Mouse (Mus musculus): ENCODE results near the gene Tuba1c. TPM values are rescaled to one million over a fixed set of nuclear protein-coding genes. Genes with fewer than 3 reads are reported as not detected.
A peak's percentile ranks its signal among the peaks of the same experiment; 100 is the strongest.
"Not testable (repeated sequence)": the region's sequence is repeated elsewhere in the genome, so short reads cannot be mapped to it uniquely, and the experiment has no call there.

The Tuba1c gene
- total RNA-seq, 2 experiments from 2014 or later, result 31.8 to 41.4 TPM

DNA sequence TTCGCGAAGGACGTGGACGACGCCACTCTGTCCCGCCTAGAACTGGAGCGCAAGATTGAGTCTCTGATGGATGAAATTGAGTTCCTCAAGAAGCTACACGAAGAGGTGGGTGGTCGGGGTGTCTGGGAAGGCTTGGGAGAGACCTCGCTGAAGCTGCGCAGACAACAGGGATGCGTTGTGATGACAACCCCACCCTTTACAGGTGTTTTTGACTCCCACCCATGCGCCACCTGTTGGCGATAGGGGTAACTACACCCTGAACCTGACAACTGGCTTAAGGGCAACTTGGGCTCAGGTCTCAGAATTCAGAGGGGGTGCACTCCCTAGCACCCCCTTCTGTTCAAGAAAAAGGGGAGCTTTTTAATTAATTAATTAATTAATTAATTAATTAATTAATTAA is 26.6 kb downstream of the Tuba1c start:
- DNase-seq, result peak in 1 of 2 experiments; percentile 39

DNA sequence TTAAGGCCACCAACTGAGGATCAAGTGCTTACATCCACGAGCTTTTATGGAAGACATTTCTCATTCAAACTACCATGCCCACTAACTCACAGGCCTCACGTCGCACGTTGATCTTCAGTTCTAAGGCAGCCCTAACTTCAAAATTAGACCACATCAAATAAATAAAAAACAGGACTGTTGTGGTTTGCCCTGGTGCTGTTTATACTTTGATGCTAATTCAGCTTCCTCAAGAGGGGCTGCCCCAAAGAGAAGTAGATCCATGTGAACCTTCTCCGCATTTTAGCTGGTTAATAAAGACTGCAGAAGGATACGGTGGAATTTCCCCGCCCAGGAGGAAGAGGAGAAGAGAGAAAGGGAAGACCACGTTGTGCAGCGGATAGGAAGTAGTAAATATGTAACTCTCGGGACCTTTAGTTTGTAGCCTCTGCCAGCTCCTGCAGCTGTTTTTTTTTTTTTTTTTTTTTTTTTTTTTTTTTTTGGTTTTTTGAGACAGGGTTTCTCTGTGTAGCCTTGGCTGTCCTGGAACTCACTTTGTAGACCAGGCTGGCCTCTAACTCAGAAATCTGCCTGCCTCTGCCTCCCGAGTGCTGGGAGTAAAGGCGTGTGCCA is 36.0 kb downstream of the Tuba1c start:
- DNase-seq, result no peak

DNA sequence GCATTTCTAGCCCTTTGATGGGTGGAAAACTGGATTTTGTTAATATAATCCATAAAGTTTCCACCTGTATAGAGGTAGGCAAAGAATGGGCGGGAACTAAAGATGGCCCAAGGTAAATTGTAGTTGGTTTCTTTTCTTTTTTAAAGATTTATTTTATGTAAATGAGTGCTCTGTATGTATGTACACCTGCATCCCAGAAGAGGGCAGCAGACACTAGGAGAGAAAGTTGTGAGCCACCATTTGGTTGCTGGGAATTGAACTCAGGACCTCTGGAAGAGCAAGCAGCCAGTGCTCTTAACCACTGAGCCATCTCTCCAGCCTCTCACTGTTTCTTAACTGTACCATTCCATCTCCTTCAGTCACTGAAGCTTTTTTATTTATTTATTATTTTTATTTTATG is 42.3 kb downstream of the Tuba1c start:
- DNase-seq, result no peak

DNA sequence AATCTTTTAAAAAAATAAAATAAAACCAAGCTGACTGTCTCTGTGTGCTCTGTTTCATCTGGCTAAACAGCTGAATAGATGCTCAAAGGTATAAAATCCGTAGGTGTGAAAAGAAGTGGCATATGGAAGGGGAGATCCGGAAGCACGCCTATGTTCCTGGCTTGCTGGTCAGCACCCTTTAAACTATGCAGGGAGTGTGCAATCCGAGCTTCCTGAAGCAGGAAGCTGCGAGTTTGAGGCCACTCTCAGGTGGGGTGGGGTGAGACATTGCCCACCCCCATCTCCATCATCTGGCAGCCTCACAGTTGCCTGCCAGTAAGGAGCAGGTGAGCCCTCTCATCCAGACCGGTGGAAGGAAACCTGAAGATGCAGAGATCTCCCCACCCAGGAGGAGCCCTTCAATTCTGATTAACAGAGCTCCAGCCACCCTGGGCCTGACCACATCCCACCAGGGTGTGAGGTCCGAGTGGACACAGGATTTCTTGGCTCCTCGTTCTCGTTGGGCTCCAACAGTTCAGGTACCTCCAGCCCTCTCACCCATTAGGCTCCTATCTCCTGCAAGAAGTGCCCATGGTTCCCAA is 44.4 kb downstream of the Tuba1c start, which contains the start of gene Troap:
TSS of gene Troap (plus strand) at position 557 of the 581 bp plus-strand sequence.
- no peak for DNase-seq

DNA sequence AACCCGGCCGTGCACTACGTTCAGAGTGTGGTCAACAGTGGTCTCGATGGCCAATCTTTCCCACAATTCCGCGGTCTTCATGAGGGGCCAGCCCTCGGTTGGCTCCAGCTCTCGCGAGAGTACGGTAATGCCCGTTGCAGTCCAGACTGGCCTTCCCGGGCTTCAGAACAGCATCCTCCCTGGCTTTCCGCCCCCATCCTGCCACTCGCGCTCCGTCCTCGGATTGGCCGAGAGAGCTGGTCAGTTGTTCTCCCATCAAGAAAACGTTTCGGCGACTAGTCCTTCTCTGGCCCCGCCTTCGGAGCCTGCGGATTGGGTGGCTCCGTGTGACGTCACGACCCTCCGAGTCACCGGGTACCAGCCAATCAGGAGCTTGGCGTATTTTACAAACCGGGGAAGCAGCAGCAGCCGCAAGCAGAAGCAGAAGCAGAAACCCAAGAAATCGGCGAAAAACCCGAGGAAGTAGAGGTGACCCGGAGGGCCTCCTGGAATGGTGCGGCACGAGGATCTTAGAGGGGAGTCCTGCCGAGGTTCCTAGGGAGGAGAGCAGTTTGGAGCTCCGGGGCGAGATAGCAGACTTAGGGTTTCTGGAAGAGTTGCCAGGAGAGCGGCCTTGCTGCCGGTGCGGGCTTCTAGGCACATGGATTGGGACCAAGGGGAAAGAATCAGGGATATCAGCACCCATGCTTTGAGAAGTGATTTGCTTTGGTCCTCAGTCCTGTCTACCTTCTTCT is 45.1 kb downstream of the Tuba1c start:
- DNase-seq, result peak; percentile 98 to 99

DNA sequence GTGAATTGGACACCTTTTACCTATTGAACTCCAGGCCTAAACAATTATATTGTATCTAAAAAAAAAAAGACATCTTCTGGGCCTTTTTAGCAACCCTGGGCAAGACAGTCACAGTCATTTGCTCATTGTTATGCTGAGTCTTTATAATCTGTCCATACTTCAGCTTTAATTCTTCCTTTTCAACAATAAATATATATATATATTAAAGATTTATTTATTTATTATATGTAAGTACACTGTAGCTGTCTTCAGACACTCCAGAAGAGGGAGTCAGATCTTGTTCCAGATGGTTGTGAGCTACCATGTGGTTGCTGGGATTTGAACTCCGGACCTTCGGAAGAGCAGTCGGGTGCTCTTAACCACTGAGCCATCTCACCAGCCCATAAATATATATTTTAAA is 46.3 kb downstream of the Tuba1c start:
- DNase-seq, result not testable (repeated sequence)

DNA sequence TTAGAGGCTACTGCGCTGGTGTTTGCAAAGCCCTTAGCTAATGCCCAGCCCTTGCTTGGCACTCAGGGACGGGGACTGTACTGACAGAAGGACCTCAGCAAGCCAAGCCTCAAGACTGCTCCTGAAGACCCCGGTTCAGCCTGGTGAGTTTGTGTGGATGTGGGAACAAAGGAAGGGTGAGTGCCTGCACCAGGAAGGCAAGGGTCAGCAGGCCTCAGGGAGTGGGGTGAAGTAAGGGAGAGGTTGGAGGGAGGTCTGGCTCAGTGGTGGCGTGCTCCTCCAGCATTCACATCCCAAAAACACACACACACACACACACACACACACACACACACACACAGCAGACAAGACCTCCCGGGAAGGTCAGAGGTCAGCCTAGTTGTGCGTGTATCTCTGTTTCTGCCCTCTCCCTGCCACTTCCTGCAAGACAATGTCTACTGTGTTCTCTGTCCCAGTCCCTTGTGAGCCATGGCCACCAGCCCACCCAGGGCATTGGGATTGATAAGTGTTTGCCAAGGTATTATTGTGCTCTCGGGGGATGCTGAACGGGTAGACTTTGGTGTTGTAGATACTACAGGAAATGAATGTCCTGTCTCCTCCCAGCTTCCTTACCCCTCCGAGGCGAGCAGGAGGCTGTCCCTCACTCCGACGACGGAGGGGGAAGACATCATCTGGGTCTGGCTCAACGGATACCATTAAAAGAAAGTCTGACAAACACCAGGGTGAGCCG is 48.7 kb downstream of the Tuba1c start:
- no peak for DNase-seq

DNA sequence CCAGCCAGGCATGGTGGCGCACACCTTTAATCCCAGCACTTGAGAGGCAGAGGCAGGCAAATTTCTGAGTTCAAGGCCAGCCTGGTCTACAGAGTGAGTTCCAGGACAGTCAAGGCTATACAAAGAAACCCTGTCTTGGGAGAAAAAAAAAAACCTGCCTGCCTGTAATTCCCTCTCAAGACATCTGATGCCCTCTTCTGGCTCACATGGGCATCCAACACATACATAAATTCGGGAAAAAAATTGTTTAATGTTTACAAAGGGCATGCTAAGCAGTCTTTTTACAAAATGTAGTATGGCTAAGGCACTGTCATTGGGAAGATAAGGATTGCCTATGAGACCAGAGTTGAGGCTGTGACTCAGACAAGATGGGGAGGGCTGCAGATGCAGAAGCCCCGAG is 50.1 kb downstream of the Tuba1c start:
- no peak for DNase-seq

DNA sequence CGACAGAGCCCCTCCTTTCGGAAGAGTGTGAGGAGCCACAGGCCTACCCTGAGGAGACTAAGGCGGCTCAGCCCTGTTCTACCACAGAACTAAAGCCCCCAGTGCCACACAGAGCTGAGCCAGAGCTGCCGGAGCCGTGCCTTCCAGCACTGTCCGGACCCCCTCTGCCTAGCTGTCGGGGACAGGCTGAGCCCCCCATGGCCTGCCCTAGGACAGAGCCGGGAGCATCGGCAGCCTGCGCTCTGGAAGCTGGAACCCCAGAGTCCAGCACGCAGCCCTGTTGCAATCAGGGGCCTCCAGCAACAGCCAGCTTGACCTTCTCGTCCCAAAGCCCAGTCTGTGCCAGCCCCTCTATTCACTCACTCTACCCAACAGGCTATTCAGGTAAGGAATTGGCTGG is 52.6 kb downstream of the Tuba1c start:
- no peak for DNase-seq

DNA sequence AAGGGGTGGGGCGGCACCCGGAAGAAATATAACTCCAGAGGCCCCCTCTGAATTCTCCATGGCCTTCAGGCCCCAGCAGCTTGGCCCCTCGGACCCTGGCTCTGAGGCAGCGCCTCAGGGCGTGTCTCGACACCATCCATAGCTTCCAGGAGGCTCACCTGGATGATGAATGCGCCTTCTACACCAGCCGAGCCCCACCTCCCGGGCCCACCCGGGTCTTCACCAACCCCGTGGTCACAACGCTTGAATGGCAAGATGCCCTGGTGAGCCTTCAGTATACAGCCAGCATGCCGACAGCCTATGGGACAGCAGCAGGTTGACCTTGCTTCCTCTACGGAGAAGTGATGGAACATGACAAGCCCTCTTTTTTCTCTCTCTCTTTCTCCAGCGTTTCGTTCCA is 53.1 kb downstream of the Tuba1c start:
- no peak for DNase-seq

DNA sequence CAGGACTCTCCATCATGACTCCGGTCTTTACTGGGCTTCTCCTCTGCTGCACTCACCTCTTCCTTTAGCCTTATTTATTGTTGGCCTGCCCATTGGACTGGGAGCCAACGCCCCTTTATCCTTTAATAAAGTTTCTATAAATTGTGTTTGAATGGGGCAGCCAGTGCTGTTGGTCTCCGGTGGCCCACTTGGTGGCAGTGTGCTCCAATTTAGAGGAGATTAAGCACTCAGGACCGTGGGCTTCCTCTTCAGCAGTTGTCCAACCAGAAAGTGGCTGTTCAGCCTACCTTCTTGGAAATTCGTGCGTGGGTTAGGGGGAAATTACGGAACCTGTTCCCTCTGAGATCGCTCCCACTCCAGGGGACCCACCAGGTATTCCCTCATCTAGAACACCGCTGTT is 53.6 kb downstream of the Tuba1c start:
- DNase-seq, result peak; percentile 38 to 67

DNA sequence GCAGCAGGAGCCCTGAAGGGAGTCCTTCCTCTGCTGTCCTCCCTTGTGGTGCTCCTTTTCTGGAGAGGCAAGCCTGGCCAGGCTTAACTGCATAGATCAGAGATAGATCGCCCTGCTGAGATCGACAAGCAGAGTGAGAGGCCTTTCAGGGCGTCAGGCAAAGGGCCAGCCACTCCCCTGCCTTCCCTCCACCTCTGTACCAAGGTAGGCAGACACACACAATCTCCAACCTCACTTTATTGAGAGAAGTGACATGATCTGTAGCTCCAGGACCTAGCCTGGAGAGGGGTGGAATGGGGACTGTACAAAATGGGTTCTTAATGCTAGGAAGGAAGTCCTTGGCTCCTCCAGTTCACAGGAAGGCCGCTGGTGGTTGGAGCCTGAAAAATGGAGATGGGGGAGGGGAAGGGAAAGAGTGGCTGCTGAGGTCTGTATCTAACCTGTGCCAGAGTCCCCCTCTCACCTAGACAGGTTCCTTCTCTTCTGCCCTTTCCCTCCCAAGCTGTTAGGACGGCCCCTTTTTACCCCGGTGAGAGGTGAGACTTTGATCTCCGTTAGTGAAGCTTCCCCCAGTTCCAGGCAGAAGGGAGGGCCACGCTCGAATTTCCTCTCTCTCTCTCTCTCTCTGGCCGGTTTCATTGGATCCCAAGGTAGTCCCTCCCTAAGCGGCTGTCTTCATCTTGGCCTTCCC is 54.3 kb downstream of the Tuba1c start:
- no peak for DNase-seq

DNA sequence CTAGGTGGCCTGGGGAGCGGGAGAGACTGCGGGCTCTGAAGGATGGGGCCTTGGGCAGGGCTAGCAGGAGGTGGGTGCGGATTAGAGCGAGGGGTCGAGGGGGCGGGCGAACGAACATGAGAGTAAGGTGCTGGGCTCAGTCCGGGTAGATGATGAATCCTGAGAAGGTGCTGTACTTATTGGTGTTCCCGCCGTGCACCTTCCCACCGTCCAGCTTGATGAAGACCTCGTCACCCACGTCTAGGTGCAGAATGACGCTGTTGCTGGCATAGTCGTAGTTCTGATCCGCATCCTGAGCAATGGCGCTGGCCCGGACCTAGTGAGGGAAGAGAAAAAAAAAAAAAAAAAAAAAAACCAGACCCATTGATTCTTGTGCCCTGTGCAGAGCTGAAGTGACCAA is 54.9 kb downstream of the Tuba1c start:
- no peak for DNase-seq

DNA sequence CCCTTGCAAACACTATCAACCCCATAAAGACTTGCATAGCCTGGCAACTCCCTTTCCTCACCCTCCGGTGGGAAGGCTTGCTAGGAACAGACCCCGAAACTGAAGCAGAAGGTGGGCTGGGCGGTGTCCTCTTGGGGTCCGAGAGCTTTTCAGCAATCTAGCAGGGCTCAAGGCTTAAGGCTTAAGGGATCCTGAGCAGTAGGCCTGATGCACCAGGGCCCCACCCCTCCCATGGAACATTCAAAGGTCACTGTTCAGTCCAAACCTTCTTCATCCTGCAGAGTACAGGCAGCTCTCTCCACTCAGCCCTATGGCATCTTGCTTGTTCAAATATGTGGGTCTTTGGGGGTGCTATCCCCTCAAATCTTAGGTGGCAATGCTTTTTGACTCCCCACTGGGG is 56.3 kb downstream of the Tuba1c start:
- no peak for DNase-seq

DNA sequence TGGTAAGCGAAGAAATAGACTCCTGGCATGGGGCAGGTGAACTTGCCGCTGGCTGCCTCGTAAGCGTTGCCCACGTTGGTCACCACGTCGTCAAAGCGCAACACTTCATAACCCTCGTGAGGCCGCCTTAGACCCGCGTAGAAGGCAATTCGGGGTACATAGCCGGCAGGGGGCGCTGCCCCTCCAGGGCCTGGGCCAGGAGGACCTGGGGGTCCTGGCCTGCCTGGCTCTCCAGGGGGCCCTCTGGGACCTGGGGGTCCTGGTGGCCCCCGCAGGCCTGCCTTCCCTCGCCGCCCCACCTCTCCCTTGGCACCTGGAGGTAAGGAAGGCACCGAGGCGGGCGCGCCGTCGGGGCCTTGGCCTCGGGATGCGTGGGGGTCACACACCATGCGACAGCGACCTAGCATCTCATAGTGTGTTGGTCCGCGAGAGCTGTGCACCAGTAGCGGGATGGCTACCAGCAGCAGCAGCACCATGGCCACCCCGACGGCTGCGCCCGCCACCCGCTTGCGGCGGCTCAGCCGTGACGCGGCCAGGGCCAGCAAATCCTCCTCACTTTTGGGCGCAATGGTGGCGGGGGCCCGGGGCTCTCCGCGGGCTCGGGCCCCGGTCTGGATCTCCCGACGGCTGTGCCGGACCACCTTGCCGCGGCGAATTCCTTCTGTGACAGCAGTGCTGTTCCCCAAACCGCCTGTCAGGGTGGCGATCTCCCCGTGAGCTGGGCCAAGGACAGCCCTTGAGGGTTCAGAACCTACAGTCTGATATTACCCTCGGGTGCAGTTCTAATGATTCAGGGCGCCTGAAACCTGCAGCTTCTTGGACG is 57.8 kb downstream of the Tuba1c start, which contains the start of gene C1ql4:
TSS of gene C1ql4 (minus strand) at position 565 of the 823 bp plus-strand sequence.
- DNase-seq, result no peak

Small RNA genes lying within 50 kb of the gene (microRNA-seq; reads per million reads assigned to microRNA genes)
- 0 to 1.1 reads per million in 2 experiments for gene Mir6960

Other genes starting within 250 kb of the Tuba1c start
- not detected for gene Wnt1, start 240.0 kb upstream of the Tuba1c start, total RNA-seq (2021)
- under 1 TPM; 0.64 to 0.79 TPM for gene Ddn, start 220.4 kb upstream of the Tuba1c start, total RNA-seq (2021)
- 100 to 1,000 TPM; 107 to 125 TPM for gene Prkag1, start 198.4 kb upstream of the Tuba1c start, total RNA-seq (2021)
- gene Kmt2d, start 158.7 kb upstream of the Tuba1c start, total RNA-seq (2021), result 10 to 100 TPM; 47.0 to 58.4 TPM
- 1 to 10 TPM; 1.5 to 2.2 TPM for gene Rhebl1, start 135.4 kb upstream of the Tuba1c start, total RNA-seq (2021)
- gene Dhh, start 131.4 kb upstream of the Tuba1c start, total RNA-seq (2021), result 1 to 10 TPM in 1 of 2 experiments, under 1 TPM in 1; 0.87 to 1.8 TPM
- gene Lmbr1l, start 111.7 kb upstream of the Tuba1c start, total RNA-seq (2021), result 1 to 10 TPM; 7.4 to 9.8 TPM
- 100 to 1,000 TPM; 138 to 153 TPM for gene Tuba1b, start 95.3 kb upstream of the Tuba1c start, total RNA-seq (2021)
- gene Gm49450, start 76.3 kb upstream of the Tuba1c start, total RNA-seq (2021), result not detected
- 10 to 100 TPM; 63.6 to 78.8 TPM for gene Tuba1a, start 76.2 kb upstream of the Tuba1c start, total RNA-seq (2021)
- under 1 TPM in 1 of 2 experiments, not detected in 1; 0.15 TPM for gene Prph, start 25.3 kb downstream of the Tuba1c start, total RNA-seq (2021)
- under 1 TPM in 1 of 2 experiments, not detected in 1; 0.28 TPM for gene Troap, start 44.7 kb downstream of the Tuba1c start, total RNA-seq (2021)
- not detected for gene C1ql4, start 57.9 kb downstream of the Tuba1c start, total RNA-seq (2021)
- 1 to 10 TPM in 1 of 2 experiments, under 1 TPM in 1; 0.37 to 1.2 TPM for gene Dnajc22, start 63.3 kb downstream of the Tuba1c start, total RNA-seq (2021)
- gene Spats2, start 96.0 kb downstream of the Tuba1c start, total RNA-seq (2021), result 1 to 10 TPM; 7.1 to 7.7 TPM
- gene Kcnh3, start 195.0 kb downstream of the Tuba1c start, total RNA-seq (2021), result under 1 TPM in 1 of 2 experiments, not detected in 1; 0.15 TPM
- gene Mcrs1, start 222.1 kb downstream of the Tuba1c start, total RNA-seq (2021), result 10 to 100 TPM; 37.3 to 40.1 TPM